Mouse (Mus musculus) CD4-positive, CD25-positive, alpha-beta regulatory T cell, adult 4 months (primary cell): ENCODE measurements at regions not wholly inside any gene's neighbourhood (a gene's known extent, or its start where the extent isn't known, plus 50 kb on each side); places are given as distances from the start of the nearest gene placed in this dataset.

ENCODE experiments used
- ATAC-seq: one replicate; pipeline ENCODE4 v1.8.0; 2017

DNA sequence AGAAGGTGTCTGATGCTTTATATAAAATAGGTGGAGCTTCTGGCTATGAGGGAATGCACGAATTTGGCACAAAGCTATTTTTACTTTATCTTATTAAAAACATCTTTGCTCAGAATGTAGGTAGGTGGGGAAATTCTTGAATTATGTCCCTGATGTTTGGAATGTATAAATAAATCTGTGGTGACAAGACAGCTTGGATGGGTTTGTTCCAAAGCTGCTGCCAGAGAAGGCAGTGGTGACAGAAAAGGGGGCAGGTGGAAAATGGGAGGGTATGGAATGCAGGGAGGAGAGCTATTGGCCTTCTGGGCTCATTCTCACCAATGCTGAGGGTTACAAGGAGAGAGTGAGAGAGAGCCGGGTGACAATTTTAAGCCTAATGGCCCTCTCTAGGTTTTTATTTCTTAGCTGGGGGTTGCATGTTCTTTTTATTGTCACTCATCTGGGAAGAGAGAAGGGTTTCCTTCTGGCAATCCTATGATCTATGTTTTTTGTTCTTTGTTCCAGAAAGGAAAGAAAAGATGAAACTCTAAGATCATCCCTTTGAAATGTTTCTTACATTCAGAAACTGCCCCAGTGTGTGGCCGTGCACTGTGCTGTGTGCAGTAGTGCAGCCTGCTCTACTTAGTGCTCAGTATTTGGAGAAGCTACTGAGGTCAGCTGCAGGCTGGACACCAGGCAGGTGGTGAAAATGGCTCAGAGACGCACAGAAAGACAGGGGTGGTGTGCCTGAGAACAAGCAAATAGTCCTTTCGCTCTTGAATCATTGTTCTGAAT, 205.2 kb upstream of the Fam92a start:
- ATAC-seq: no peak

DNA sequence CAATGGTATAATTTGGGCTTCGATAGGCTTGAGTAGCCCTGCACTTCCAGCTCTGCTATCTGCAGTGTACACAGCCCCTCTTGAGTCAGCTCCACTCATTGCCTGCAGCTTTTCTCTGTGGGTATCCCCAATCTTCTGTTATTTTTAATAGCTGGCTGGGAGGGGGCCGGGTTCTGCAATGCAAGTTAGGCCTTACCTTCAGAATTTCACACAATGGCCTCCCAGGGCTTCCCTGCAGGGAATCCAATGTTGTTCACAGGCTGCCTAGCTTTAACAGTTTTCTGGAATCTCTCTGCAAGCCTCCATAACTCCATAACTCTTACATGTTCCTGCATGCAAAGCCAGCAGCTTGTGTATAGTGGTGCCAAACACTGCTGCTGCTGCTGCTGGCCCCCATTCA, 197.7 kb upstream of the Fam92a start:
- ATAC-seq: no peak

DNA sequence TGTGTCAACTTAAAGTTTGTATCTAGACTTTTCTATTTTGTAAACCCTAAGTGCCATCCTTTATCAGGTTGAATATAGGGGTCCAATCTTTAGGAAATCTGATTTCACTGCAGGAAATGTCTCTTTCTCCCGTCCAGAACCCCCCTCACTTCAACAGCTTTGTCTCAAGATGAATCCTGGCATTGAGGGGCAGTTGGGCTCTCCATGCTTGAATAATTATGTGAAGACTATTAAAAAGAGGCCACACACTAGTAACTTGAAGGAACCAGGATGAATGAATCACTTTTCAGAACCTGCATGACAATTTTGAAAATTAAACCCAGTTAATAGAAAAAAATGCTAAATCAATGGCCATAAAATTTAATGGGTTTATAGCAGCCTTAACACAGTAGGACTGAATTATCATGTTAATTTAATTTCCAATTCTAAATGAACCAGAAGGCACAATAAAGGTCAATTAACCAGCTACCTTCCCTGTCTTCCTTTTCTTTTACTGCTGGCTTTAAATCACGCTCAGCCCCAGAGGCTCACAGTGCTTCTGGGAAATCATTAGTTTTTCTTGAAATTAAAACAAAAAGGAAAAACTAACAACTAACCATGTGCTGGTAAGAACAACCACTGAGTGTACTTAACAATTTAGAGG, 185.3 kb upstream of the Fam92a start:
- ATAC-seq: no peak

DNA sequence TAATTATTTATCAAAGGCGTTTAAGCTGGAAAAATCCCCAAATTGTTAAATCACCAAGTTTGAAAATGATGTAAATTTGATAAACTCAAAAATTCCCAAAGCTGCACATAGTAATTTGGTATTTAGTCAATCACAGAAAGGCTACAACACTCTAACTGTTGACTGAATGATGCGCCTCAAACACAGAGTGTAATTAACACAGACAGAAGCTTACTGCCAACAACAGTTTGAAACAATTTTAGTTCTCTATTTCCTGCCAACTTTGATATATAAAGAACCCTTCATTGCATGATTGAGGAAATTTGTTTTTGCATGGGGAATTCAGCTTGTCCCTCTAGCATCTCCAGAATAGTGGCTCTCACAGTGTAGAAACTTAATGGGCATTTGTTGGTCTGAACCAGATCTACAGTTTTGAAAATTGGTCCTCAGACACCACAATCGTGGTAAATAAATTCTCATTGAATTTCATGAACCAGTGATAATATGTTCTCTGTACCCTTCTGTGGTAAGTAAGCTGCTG, 181.6 kb upstream of the Fam92a start:
- no peak for ATAC-seq

DNA sequence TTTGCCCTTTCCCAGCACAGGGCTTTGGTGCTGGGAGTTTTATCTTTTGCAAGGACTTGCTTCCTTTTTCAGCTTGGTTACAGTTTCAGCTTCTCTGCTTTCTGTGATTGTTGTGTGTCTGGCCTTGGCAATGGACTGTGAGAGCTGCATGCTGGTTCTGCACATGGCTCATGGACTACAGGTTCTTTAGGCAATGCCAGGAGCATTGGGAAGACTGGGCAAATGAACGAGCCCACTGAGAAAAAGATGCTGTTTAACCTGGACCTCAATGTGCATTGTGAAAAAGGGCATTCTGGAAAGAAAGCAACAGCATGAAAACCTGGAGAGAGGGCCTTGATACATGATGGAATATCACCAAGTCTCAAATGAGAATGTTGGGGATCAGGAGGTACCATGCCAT, 167.4 kb upstream of the Fam92a start:
- ATAC-seq: no peak

DNA sequence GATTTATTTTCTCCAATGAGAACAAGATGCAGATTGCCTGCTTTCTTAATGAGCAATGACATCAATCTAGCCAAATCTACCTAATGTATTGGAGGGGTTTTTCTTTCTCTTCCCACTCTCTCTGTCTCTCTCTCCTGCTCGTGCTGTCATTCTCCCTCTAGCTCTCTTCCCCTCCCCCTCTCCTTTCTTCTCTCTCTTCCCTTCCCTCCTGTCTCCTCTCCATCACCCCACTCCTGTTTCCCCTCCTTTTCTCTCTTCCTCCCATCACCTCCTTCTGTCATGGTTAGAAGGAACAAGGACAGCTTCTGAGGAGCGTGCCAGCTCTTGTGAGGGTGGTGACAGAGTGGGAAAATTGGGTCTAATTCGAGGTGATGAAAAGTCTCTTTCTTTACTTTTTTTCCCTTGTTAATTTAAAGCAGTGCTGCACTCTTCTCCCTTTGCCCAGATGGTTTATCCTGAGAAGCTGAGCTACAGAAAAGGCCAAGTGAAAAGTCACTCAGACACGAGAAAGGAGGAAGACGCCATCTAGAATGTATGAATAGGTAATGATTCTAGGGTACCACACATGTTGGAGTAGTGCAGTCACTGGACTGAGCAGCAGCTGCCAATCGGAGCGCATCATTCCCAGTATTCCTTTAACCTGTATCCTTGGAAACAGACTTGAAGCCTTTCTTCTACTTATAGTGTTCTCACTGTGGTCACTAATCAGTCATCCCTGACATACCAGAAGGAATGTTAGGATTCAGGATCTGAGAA, 163.2 kb upstream of the Fam92a start:
- ATAC-seq: no peak

DNA sequence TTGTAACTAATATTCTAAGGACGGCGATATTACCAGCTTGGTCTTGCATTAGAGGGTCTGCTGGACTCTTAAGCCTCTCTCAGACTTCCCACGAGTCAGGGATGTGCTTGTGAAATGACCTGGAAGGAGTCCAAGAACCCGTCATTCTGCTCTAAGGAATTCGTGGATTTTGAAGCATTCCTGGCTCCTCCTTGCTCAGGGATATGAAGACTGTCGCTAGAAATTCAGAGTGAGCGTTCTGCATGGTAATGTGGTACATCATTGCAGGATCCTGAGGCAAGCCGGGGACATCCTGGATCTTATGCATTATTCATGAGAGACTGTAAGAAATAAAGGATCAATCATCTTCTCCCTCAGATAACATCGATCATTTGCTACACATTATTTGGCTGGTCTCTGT, 162.6 kb upstream of the Fam92a start:
- no peak for ATAC-seq

DNA sequence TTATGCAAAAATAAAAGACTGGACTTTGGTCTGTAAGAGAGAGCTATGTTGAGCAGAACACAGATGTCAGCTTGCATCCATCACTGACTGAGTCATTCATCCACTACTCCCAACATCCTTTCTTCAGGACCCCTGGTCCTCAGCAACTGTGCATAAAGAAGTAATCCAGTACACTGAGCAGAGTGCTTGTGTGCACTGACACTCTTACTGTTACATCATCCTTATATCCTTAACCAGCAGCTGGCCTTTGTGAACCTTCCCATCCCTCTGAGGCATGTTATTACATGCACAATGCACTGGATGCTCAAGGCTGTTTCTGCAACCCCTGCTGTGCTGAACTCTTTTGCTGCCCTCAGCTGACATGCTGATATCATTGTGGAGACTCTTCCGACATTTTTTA, 144.2 kb upstream of the Fam92a start:
- ATAC-seq: no peak

DNA sequence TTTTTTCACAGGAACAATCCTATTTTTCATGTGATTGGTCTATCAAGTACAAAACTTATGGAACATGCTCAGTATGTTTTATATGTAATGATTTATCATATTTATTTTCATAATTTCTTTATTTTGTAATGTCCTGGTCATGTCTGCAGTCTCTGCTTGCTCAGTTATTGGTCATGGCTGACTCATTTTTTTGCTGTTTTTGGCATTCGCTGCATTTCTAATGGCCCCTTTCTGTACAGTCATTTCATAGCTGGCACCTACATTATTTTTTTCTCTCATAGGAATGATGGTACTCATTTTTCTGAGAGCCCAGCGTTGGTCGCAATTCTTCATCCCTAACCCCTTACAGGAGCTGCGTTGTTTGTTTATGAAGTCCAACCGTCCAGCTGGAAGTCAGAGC, 136.5 kb upstream of the Fam92a start:
- no peak for ATAC-seq

DNA sequence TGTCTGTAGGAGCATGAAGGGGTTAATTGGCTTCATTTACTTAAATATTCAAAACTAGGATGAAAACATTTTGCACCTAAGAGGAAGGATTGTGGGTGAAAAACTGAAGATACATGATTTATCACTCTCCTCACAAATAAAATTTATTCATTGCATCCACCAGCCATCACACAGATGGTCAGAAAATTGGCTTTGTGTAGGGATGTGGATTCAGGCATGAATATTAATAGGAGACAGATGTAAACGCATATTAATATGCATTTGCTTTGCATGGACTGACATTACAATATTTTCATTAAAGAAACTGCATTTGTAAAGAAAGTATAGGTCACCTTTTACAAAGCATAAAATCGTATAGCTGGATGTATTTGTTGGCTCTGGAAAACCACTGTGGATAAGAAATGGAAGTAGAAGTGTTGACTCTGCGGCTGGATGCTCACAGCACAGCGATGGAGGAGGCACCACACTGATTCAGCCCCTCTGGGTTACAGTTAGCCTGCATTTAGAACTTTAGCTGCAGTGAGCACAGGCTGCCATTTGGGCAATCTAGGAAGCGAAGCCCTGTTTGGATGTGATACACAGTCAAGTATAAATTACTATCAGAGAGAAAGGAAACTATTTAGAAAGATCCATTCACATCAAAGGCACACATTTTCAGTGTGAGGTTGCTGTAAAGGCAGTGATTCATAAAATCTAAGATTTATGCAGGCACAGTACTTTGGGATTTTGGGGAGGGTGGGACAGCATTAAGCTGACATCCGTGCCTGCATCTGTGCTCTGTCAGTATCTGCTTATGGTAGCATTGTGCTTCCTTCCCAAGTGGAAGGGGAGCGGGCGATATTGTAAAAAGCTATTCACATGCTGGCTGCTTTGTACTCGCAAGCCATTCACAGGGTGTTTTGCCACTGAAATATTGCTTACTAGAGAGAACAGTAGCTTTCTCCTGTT, 135.1 kb upstream of the Fam92a start:
- ATAC-seq: no peak

DNA sequence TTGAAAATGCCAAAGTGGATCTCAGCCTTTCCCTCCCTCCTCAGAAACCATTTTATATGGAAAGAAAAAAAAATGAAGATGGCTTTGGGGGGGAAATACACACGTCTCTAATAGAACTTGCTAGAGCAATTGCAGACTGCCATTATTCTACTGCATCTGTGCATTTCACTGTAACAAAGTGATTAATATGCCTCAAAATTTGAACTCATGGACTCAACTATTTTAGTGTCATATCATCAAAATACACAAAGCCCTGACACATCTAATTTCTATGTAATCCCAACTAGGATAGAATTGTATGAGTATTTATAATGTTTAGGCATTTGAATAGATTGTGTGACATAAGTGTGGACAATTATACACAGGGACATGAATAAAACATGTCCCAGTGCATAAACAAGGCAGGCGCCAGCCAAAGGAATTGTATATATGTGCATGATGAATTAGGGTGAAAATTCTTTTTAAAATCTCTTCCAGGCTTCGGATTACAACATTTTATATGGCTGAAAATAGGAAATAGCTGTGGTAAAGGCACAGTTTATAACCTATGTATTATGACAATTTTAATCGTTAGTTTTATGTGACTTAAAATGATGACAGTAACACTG, 115.4 kb upstream of the Fam92a start:
- no peak for ATAC-seq

DNA sequence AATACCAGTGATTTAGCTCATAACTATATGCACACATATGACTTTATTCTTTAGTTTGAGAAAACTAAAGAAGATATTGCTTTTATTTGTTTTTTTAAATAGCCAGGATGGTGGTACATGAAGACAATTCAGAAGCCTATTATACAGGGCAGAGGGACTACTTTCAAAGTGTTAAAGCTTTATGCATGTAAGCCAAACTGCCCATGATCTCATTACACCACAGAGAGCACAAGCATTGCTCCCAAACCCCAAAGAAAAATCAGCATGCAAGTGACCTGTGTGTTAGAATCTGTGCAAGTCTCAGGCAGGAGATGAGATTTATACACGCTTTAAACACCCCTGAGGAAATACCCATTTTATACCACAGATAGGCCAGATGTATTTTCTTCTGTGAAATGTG, 114.6 kb upstream of the Fam92a start:
- ATAC-seq: no peak

DNA sequence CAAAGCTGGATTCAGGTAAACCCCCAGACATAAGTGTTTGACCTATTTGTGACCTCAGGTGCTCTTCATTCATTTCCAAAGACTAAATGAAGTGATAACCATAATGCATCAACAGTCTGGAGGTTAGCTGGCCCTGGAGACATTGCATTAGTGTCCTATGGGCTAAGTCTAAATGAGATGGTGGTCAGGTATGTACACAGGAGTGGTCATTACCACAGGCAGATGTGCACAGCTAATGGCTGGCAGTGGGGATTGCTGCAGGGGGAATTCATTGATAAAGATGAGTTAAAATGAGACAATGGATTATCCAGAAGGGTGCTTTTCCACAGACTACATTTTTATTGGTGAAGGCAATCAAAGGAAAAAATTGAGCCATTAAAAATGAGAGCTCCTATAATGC, 114.2 kb upstream of the Fam92a start:
- ATAC-seq: no peak

DNA sequence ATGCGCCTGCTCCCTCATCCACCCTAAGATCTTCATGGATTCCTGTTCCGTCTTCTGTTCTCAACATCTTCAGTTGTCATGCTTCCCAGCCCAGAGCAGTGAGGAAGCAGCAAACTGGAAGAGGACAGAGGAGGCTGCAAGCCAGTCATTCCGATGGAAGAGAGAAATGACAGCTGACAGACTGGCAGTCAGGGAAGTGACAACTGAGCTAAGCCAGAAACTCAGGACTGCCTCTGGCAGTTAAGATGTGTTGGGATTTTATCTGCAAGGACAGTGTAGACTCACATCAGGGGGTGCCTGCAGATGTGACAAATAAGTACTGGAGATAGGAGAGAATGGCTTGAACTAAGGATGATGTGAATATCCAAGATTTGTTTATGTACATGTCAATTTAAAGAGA, 106.1 kb upstream of the Fam92a start:
- no peak for ATAC-seq

DNA sequence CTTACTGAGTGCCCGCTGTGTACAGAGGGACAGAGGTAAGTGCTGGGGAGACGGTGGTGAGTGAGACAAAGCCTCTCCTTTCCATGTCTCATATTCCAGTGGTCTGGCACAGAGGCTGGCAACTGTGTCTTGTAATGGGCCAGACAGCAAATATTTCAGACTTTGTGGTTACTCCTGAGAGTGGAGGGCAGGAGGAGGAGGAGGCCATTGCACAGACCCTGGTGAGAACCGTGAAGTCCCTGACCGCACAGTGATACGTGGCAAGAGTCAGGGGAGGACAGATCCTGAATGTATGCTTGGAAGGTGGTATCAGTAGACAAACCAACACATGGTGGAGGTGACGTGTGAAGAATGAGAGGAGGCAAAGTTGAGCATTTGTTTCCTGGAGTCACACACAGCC, 101.6 kb upstream of the Fam92a start:
- ATAC-seq: no peak

DNA sequence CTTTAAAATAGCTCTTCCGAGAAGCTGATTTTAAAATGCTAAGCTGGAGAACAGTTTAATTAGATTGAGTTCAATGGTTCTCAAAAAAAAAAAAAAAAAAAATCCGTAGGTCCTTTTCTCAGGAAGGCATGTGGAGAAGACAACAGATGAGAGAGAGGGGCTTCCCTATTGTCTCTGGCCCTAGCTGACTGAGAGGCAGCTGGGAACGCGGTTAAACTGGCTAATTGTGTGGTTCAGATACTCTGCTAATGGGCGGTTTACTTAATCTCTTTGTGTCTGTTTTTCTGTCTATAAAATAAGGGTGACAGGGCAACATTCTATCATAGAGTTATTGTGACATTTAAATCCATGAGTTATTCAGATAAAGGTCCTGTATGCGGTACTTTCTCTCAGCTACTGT, 101.1 kb upstream of the Fam92a start:
- no peak for ATAC-seq

DNA sequence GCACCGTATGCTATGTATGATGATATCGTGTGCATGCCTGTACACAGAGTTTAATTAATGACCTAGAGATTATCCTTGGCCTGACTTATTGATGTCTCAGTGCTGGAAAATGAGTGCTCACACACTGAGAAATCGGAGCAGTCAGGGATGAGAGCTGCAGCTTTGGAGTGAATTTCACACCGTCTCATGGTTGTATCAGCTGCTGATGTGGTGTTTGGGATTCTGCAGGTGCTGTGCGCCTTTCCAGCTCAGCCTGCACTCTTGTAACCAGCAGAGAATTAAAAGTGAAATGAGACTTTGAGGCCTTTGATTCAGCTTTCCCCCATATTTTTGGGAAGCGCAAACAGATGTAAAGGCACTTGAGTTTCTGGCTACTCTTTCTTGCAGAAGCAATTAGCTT, 100.6 kb upstream of the Fam92a start:
- no peak for ATAC-seq

DNA sequence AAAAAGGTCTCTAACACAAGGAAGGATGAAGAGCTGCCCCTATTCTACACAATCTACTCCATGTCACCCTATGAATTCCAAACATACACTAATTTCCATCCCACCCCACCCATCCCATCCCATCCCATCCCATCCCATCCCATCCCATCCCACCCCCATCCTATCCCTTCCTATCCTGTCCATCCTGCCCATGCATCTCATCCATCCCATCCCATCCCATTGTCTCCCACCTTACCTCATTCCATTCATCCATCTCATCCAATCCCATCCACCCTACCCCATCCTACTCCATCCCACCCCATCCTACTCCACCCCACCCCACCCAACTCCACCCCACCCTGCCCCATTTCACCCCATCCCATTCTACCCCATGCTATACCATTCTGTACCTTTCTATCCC, 91.9 kb upstream of the Fam92a start:
- ATAC-seq: no peak

DNA sequence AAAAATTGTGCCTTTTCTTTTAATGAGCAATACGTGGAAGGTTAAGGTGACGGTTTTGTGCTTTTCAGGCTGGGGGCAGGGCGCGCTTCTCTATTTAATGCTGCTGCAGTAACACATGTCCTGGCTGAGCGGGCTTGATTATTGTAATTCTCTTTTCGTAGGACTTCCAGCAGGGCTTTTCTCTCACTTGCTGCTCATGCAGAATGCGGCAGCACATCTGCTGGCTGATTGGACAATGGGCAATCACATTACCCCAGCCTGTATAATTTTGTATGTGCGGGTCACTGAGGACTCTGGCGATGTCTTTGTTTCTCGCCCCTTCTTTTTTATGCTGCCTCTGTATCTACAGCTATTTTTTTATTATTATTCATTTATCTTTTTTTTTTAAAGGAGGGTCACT, 91.4 kb upstream of the Fam92a start:
- ATAC-seq: no peak

DNA sequence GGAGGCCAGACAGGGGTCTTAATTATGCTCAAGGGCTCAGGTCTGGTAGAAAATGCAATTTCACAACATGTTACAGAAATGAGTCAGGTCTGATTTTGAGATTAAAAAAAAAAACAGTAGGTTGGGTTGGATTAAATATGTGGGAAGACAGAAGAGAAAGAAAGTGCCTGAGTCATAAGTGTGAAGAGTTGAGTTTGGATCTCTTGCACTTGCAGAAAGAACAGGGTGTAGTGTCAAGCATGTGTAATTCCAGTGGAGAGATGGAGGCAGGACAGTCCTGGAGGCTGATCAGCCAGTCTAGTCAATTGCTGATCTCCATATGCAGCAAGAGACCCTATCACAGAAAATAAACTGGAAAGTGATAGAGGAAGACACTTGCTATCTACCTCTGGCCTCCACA, 76.2 kb upstream of the Fam92a start:
- no peak for ATAC-seq

DNA sequence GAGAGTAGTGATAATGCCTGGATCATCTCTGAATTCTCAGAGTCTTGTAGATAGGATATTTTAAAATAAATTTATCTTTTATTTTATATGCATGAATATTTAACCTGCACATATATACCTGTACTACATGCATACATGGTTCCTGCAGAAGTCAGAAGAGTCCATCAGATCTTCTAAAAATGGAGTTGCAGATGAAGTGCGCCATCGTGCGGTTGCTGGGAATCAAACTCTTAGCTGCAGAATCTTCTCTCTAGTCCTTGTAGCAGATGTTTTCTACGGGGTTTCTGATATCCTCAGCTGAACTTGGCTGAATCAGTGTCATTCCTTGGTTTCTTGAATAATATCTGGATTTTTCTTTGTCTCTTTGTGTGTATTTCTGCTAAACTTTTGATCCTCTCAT, 74.8 kb upstream of the Fam92a start:
- no peak for ATAC-seq

DNA sequence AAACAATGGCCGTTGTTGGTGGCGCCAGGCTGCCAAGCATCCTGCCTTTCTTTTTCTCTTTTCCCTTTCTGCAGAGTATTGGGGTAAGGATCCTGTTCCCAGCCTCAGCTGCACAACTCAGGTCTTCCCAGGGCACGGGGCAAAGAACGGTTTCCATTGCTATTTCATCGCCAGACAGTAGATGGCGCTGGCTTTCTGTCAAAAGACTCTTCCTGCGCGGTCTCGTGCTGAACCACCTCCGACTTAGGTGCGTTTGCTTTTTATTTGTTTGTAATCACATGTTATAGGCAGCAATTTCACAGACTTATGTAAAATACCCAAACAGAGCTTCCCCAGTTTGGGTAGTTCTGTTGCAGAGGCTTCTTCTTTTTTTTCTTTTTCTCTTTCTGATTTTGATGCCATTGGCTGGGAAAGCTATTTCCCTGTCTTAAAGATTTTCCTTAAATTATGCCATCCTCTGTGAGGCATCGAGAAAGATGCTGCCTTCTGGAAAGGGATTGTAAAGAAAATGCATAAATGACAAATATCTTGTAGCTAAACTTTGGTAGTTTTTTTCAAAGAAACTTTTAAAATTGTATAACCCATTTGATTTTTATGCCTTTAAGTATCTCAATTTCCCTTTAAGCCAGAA, 69.2 kb upstream of the Fam92a start:
- peak; percentile 67 for ATAC-seq
